ENCODE assay signal across 27 mouse cellular contexts in genomic region chr14:47327347-47327746, GRCm38 (mm10). TPM values are rescaled to one million over a fixed set of nuclear protein-coding genes. Genes with fewer than 3 reads are reported as not detected.
DNase-seq lines count a peak whose midpoint lies in the region; ATAC-seq and TF ChIP-seq lines count a peak whose summit lies in the region.
"Had no signal": no experiment of that assay in that cellular context is flagged by ENCODE, and none has a peak within 500 bp of the region (broad histone marks: within the 10 kb centered on the region; RNA-seq: fewer than 3 reads in every experiment).

No protein-coding gene starts in this region.

- TF ChIP-seq CTCF in intestine, postnatal 0 days (IDR thresholded peaks at IDR 0.05; ENCODE audit: low read depth) = no peak
- no peak for TF ChIP-seq CTCF in stomach, postnatal 0 days (IDR thresholded peaks at IDR 0.05; ENCODE audit: low read depth)

- no peak overlapping the region for H3K4me3 ChIP-seq in intestine, embryonic 16.5 days (ENCODE audit: low read length)
- no peak overlapping the region for H3K4me3 ChIP-seq in intestine, embryonic 15.5 days (replicated peaks)
- H3K4me3 ChIP-seq in intestine, postnatal 0 days (ENCODE audit: low read depth, low read length) = no peak overlapping the region
- H3K4me3 ChIP-seq in stomach, postnatal 0 days (ENCODE audit: low read depth, low read length) = no peak overlapping the region
- H3K4me3 ChIP-seq: embryonic facial prominence, embryonic 13.5 days; erythroblast, embryonic 14.5 days; forebrain, embryonic 12.5 days; gastrocnemius, adult 2 months; heart, embryonic 10.5 days; kidney, embryonic 15.5 days; midbrain, embryonic 10.5 days; neural tube, embryonic 12.5 days had no signal

- no peak overlapping the region for H3K4me2 ChIP-seq in intestine, embryonic 16.5 days (ENCODE audit: low read depth, low read length)
- H3K4me2 ChIP-seq in intestine, embryonic 15.5 days (replicated peaks) = no peak overlapping the region
- H3K4me2 ChIP-seq in intestine, postnatal 0 days (replicated peaks; ENCODE audit: low read depth) = no peak overlapping the region
- no peak overlapping the region for H3K4me2 ChIP-seq in stomach, postnatal 0 days (replicated peaks; ENCODE audit: low read depth)
- H3K4me2 ChIP-seq: embryonic facial prominence, embryonic 13.5 days; forebrain, embryonic 12.5 days; kidney, embryonic 15.5 days; neural tube, embryonic 12.5 days had no signal

- H3K4me1 ChIP-seq in intestine, embryonic 16.5 days (ENCODE audit: control insufficient read depth, insufficient read depth, low read length) = no peaks in the 10 kb centered on the region
- H3K4me1 ChIP-seq in intestine, embryonic 15.5 days (replicated peaks) = no peaks in the 10 kb centered on the region
- no peaks in the 10 kb centered on the region for H3K4me1 ChIP-seq in intestine, postnatal 0 days (replicated peaks; ENCODE audit: control insufficient read depth, insufficient read depth, low read length)
- no peaks in the 10 kb centered on the region for H3K4me1 ChIP-seq in stomach, postnatal 0 days (replicated peaks; ENCODE audit: control insufficient read depth, insufficient read depth)
- H3K4me1 ChIP-seq: forebrain, embryonic 12.5 days; kidney, embryonic 15.5 days; neural tube, embryonic 12.5 days had no signal

- H3K27me3 ChIP-seq in intestine, embryonic 16.5 days (replicated peaks; ENCODE audit: control insufficient read depth, insufficient read depth, low read length) = no peaks in the 10 kb centered on the region
- no peaks in the 10 kb centered on the region for H3K27me3 ChIP-seq in intestine, embryonic 15.5 days (replicated peaks)
- H3K27me3 ChIP-seq in intestine, postnatal 0 days (replicated peaks; ENCODE audit: control insufficient read depth, insufficient read depth, low read length) = no peaks in the 10 kb centered on the region
- H3K27me3 ChIP-seq in stomach, postnatal 0 days (ENCODE audit: control insufficient read depth, insufficient read depth, low read length) = no peaks in the 10 kb centered on the region
- H3K27me3 ChIP-seq: embryonic facial prominence, embryonic 13.5 days; forebrain, embryonic 12.5 days; kidney, embryonic 15.5 days; neural tube, embryonic 12.5 days had no signal

- H3K27ac ChIP-seq in intestine, embryonic 16.5 days (ENCODE audit: low read length) = no peak overlapping the region
- no peak overlapping the region for H3K27ac ChIP-seq in intestine, embryonic 15.5 days
- H3K27ac ChIP-seq in intestine, postnatal 0 days (ENCODE audit: low read depth, low read length) = no peak overlapping the region
- H3K27ac ChIP-seq in stomach, postnatal 0 days (replicated peaks) = no peak overlapping the region
- H3K27ac ChIP-seq: embryonic facial prominence, embryonic 13.5 days; forebrain, embryonic 12.5 days; gastrocnemius, adult 2 months; heart, embryonic 10.5 days; kidney, embryonic 15.5 days; midbrain, embryonic 10.5 days; neural tube, embryonic 12.5 days had no signal

- no peaks in the 10 kb centered on the region for H3K9me3 ChIP-seq in intestine, embryonic 16.5 days (ENCODE audit: control insufficient read depth, low read length)
- no peaks in the 10 kb centered on the region for H3K9me3 ChIP-seq in intestine, embryonic 15.5 days
- H3K9me3 ChIP-seq in intestine, postnatal 0 days (ENCODE audit: control insufficient read depth) = no peaks in the 10 kb centered on the region
- H3K9me3 ChIP-seq in stomach, postnatal 0 days (ENCODE audit: control insufficient read depth, low read length) = no peaks in the 10 kb centered on the region
- H3K9me3 ChIP-seq: embryonic facial prominence, embryonic 13.5 days; forebrain, embryonic 12.5 days; heart, embryonic 10.5 days; kidney, embryonic 15.5 days; midbrain, embryonic 10.5 days; neural tube, embryonic 12.5 days had no signal

- DNase-seq in urinary bladder, postnatal 14 days (ENCODE audit: low spot score) = peak; percentile 40
- DNase-seq in urinary bladder, postnatal 4 days (ENCODE audit: low spot score in 2 of 2) = no peak
- DNase-seq in stomach, postnatal 0 days (ENCODE audit: low spot score) = no peak
- DNase-seq in frontal cortex, postnatal 10 days (ENCODE audit: low spot score in 2 of 2) = no peak
- DNase-seq: cerebellum, adult 2 months; cerebellum, postnatal 36 days; embryo, embryonic 11 days; gastrocnemius, adult 2 months; kidney, adult 11 months; kidney, postnatal 36 days; layer of hippocampus, adult 9-11 months; liver; right cerebral cortex, postnatal 4 days; thymus, adult 18-20 months; thymus, postnatal 36 days had no signal

- no peaks in the 10 kb centered on the region for H3K36me3 ChIP-seq in intestine, embryonic 16.5 days (ENCODE audit: control insufficient read depth, insufficient read depth, low read length)
- 0 out of 2 replicates have a peak, but pooled peaks cover 3% of the 10 kb centered on the region for H3K36me3 ChIP-seq in intestine, embryonic 15.5 days
- H3K36me3 ChIP-seq in intestine, postnatal 0 days (ENCODE audit: control insufficient read depth, insufficient read depth) = peaks cover 6% of the 10 kb centered on the region; the same call in 1 of the 2 replicates
- H3K36me3 ChIP-seq in stomach, postnatal 0 days (ENCODE audit: control insufficient read depth, insufficient read depth, low read length) = no peaks in the 10 kb centered on the region

- no peak for TF ChIP-seq EP300 in stomach, postnatal 0 days (optimal IDR thresholded peaks at IDR 0.05)

- H3K9ac ChIP-seq in intestine, embryonic 16.5 days (ENCODE audit: low read depth, low read length) = no peak overlapping the region
- no peak overlapping the region for H3K9ac ChIP-seq in intestine, embryonic 15.5 days
- H3K9ac ChIP-seq in intestine, postnatal 0 days (ENCODE audit: low read depth, low read length) = no peak overlapping the region
- no peak overlapping the region for H3K9ac ChIP-seq in stomach, postnatal 0 days (ENCODE audit: low read length)
- H3K9ac ChIP-seq: embryonic facial prominence, embryonic 13.5 days; forebrain, embryonic 12.5 days; kidney, embryonic 15.5 days; neural tube, embryonic 12.5 days had no signal

- 0 out of 2 replicates have a peak, but pooled peaks have one; percentile 46 for ATAC-seq in intestine, embryonic 16.5 days
- no peak for ATAC-seq in intestine, embryonic 15.5 days
- peak; percentile 57 for ATAC-seq in intestine, postnatal 0 days
- 0 out of 2 replicates have a peak, but pooled peaks have one; percentile 31 for ATAC-seq in stomach, postnatal 0 days (ENCODE audit: low FRiP score, low TSS enrichment)
- no peak for ATAC-seq in cerebellum, adult (ENCODE audit: insufficient number of reproducible peaks, low FRiP score, low TSS enrichment)
- ATAC-seq: hindbrain, embryonic 16.5 days had no signal

- 86% methylated on average over 5 of the region's 5 CpGs for WGBS in intestine, embryonic 16.5 days
- 89% methylated on average over 5 of the region's 5 CpGs for WGBS in intestine, embryonic 15.5 days
- WGBS in intestine, postnatal 0 days = 71% methylated on average over 5 of the region's 5 CpGs
- 74% methylated on average over 5 of the region's 5 CpGs for WGBS in stomach, postnatal 0 days

RNA-seq across cellular contexts. Expression of gene Mapk1ip1l, which starts 29.3 kb away (rescaled TPM):
- polyA plus RNA-seq in intestine, embryonic 16.5 days (2015; fragmentation: Nextera tagmentation; extraction: Ambion mirVana) = 57.9 and 59.9 TPM in 2 replicates
- polyA plus RNA-seq in intestine, embryonic 15.5 days (2015; fragmentation: Nextera tagmentation; extraction: Ambion mirVana) = 61.5 and 63.4 TPM in 2 replicates
- polyA plus RNA-seq in intestine, postnatal 0 days (2015; fragmentation: Nextera tagmentation; extraction: Ambion mirVana) = 30.8 and 31.2 TPM in 2 replicates
- polyA plus RNA-seq in stomach, postnatal 0 days (2015; fragmentation: Nextera tagmentation; extraction: Ambion mirVana) = 21.3 and 22.4 TPM in 2 replicates

RNA-seq across cellular contexts. Expression of gene Lgals3, which starts 40.2 kb away (rescaled TPM):
- 43.7 and 49.5 TPM in 2 replicates for polyA plus RNA-seq in intestine, embryonic 16.5 days (2015; fragmentation: Nextera tagmentation; extraction: Ambion mirVana)
- polyA plus RNA-seq in intestine, embryonic 15.5 days (2015; fragmentation: Nextera tagmentation; extraction: Ambion mirVana) = 19.5 and 25.7 TPM in 2 replicates
- polyA plus RNA-seq in intestine, postnatal 0 days (2015; fragmentation: Nextera tagmentation; extraction: Ambion mirVana) = 207 and 273 TPM in 2 replicates
- polyA plus RNA-seq in stomach, postnatal 0 days (2015; fragmentation: Nextera tagmentation; extraction: Ambion mirVana) = 359 and 387 TPM in 2 replicates

RNA-seq across cellular contexts. Expression of gene Socs4, which starts 50.6 kb away (rescaled TPM):
- polyA plus RNA-seq in intestine, embryonic 16.5 days (2015; fragmentation: Nextera tagmentation; extraction: Ambion mirVana) = 2.9 and 3.5 TPM in 2 replicates
- 4.2 and 4.8 TPM in 2 replicates for polyA plus RNA-seq in intestine, embryonic 15.5 days (2015; fragmentation: Nextera tagmentation; extraction: Ambion mirVana)
- 4.3 and 5.3 TPM in 2 replicates for polyA plus RNA-seq in intestine, postnatal 0 days (2015; fragmentation: Nextera tagmentation; extraction: Ambion mirVana)
- polyA plus RNA-seq in stomach, postnatal 0 days (2015; fragmentation: Nextera tagmentation; extraction: Ambion mirVana) = 2.5 and 2.9 TPM in 2 replicates

RNA-seq across cellular contexts. Expression of gene Wdhd1, which starts 50.7 kb away (rescaled TPM):
- 19.1 and 20.8 TPM in 2 replicates for polyA plus RNA-seq in intestine, embryonic 16.5 days (2015; fragmentation: Nextera tagmentation; extraction: Ambion mirVana)
- 25.1 and 28.4 TPM in 2 replicates for polyA plus RNA-seq in intestine, embryonic 15.5 days (2015; fragmentation: Nextera tagmentation; extraction: Ambion mirVana)
- 4.5 and 4.6 TPM in 2 replicates for polyA plus RNA-seq in intestine, postnatal 0 days (2015; fragmentation: Nextera tagmentation; extraction: Ambion mirVana)
- polyA plus RNA-seq in stomach, postnatal 0 days (2015; fragmentation: Nextera tagmentation; extraction: Ambion mirVana) = 5.2 TPM in 2 replicates

Comparison
In these comparisons a context has a peak if more than half of its experiments do, and no peak if none do; other contexts are left out.
1. ATAC-seq: peak in intestine, embryonic 16.5 days (single experiment), intestine, postnatal 0 days (single experiment) and stomach, postnatal 0 days (single experiment); none in intestine, embryonic 15.5 days (single experiment) and cerebellum, adult (single experiment).